Mouse (Mus musculus) naive thymus-derived CD4-positive, alpha-beta T cell, adult 2 months (primary cell): ENCODE measurements around the gene Sfmbt1.

Experiments used
- DNase-seq: peaks from one replicate; pipeline ENCODE4 v3.0.0-alpha.2; 2011; ENCODE audit warnings: low read depth

The Sfmbt1 gene

DNA sequence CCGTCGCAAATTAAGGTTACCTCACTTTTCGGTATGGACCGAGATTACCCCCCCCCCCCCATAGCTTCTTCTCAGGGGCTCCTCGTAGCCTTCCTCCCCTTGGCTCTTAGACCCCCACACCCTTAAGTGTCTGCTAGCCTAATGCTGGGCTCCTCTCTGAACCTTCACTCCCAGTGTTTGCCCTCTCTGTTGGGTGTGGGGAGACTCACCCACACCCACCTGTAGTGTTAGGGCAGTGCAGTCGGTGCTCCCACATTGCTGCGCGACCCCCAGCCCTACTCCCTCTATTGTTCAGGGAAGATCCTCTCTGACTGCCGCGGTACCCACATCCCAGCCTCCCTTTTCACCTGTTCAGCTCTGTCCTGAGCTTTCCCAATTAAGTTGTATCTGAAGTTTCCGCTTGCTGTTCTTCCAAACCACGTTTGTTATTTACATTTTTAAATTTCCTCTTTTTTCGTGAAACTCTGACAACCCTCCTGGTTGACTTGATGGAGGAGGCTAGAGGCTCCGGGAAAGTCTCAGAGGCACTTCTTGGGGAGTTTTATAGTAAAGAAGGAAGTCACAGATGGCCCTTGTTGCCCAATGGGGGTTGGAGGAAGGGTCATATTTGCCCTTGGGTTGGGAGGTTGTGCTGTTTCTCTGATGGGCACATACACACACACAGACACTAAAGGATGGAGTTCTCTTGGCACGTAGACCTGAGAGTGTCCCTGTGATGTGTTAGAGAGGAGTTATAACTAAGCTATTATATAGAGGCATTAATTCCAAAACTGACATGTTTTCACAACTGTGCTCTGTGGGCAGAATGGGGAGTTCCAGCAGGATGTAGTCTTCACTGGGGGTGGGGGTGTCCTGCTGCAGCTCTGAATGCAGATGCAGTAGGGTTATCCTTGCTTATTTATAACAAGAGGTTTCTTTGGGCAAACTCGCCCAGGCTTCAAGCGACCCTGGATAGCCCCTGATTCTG, 111.8 kb downstream of the Sfmbt1 start:
- peak; percentile 30 for DNase-seq

DNA sequence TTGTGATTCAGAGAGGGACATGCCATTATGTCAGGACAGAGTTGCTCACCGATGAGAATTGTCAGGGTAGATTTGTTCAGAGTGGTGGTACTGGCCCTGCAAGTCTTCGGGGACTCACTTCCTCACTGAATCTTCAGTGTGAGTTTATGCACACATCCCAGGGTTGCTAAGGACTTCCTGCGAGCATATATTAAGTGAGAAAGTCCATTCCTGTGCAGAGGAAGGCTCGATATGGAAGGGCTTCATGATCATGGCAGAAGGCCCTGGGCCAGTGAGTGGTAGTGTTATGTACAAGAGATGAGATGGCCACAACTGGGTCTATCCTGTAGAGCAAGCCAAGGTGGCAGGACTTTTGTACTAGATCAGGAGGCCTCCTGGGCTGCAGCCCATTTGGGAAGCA, 112.8 kb downstream of the Sfmbt1 start:
- DNase-seq, result no peak

DNA sequence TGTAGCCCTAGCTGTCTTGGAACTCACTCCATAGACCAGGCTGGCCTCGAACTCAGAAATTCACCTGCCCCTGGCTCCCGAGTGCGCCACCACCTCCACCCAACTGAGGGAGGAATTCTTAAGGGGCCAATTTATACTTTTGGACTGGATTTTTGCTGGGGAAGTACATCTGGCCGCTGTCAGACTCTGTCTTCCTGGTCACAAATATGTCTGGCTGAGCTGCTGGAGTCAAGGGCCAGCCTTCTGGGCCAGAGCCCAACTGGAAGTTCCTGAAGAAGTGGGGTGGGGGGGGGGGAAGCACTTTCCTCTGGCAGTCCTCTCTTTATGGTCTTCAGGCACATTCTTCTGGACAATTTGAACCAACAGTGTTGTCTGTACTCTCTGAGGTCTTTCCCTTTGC, 113.4 kb downstream of the Sfmbt1 start:
- no peak for DNase-seq

DNA sequence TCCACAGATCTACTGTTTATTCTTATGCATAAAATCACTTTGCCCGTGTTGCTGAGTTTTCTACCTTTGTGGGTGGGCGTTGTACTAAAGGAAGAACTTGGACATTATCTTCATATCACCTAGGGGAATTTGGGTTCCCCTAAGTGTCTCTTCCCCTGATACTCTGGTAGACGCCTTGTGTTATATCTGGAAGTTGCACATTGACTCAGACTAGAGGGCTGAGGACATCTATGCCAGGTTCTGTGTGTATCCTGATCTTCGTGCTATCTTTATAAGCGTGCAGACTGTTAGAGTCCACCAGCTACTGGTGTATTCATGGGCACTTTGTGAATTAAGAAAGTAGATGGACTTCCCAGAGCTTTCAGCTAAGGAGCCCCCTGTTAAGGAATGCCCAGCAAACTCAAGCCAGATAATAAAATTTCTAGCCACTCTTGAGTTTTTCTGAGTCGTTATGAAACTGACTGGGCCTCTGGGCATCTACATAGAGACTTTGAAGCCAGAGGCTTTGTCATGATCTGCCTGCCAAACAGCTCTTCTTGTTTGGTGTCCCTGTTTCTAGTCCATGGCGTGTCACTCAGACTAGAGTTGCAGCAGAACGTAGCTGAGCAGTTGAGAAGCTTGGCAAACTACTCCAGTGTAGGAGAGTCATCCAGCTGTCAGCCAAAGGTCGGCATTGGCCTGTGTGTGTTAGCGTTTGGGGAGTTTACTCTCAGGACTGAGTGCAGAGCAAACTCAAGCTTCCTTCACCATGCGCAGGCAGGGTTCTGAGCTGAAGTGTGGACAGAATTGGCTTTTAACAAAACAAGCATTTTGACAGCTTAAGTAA, 114.2 kb downstream of the Sfmbt1 start:
- DNase-seq, result no peak

DNA sequence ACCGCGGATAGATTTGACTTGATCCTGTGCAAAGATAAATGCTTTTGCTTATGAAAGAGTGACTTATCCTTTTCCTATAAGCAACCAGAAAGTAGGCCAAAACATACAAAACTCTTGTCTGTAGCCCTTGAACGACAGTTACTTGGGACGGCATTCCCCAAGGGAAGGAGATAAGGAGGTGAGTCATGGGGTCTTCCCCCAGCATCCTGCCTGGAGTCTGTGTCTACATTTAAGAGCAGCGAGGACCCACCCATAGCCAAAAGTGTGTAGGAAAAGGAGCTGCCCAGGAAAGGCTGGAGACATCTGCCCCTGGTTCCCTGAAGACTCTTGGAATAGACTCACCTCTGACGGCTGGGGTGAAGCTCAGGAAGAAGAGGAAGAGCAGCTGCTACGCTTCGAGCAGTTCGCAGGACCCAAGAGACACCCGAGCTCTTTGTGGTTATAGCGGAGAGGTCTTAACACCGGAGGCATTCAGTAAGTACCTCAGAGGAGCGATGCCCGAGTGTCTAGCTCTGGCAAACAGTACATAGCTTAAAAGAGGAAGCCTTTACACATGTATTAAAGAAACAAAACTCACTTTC, 122.9 kb downstream of the Sfmbt1 start:
- no peak for DNase-seq

DNA sequence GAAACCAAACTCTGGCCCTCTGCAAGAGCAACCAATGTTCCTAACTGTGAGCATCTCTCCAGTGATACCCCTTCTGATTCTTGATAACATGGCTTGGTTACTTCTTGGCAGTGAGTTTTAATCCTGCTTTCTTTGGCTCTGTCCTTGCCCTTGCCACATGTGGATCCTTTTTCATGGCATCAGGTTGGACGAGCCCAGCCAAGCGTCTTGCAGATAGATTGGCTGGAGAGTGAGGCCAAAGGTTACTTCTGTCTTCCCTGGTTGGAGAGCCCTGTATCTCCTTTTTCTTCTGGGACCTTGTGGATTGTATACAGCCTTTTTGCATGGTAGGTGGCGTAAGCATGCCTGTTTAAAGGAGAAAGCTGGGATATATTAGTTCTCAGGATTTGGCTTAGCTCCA, 129.1 kb downstream of the Sfmbt1 start:
- DNase-seq, result no peak

DNA sequence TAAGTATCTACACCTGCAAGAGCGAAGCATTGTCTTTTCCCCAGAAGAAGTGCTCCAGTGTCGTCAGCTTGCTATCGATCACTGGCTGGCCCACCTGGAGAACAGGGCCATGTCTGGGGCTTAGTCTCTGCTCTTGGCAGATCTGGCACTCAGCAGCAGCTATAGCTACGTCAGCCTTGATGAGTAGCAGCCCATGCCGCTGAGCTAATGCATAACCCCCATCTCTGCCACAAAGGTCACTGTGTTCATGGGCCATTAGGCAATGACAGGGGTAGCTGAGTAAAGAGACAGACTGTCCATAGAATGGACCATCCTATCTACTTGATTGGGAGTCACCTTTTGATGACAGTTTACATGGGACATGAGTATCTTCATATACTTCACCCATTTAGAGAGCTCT, 135.9 kb downstream of the Sfmbt1 start:
- DNase-seq, result no peak

DNA sequence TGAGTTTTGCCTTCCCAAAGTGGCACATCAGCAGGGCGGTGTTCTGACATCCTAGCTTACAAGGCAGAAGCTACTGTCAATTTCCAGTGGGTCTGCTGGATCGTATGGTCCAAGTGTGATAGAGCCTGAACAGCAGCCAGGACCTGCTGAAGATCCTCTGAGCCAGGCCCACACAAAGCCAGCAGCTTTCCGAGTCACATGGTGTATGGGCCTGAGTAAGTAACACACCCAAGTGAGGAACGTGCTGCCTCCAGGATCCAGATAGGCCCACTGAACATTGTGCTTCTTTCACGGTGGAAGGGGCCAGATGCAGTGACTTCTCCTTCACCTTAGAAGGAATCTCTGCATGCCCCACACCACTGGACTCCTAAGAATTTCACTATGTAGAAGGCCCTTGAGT, 137.7 kb downstream of the Sfmbt1 start:
- DNase-seq, result no peak

DNA sequence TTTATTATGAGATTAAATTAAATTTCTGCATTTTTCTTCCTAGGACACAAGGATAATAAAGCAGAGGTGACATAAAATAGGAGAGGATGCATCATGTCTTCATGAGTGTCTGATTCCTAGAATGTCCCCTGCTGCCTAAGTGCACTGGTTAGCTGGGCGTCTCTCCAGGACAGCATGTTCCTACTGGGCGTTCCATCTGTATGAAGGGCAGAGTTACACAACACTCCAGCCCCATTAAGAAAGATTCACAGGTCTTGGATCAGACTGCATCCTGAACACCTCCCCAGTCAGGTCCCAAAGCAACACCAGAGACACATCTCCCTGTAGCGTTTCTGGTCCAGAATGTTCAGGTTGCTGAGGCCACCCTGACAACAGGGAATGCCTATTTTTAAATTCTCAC, 140.7 kb downstream of the Sfmbt1 start:
- DNase-seq, result no peak

DNA sequence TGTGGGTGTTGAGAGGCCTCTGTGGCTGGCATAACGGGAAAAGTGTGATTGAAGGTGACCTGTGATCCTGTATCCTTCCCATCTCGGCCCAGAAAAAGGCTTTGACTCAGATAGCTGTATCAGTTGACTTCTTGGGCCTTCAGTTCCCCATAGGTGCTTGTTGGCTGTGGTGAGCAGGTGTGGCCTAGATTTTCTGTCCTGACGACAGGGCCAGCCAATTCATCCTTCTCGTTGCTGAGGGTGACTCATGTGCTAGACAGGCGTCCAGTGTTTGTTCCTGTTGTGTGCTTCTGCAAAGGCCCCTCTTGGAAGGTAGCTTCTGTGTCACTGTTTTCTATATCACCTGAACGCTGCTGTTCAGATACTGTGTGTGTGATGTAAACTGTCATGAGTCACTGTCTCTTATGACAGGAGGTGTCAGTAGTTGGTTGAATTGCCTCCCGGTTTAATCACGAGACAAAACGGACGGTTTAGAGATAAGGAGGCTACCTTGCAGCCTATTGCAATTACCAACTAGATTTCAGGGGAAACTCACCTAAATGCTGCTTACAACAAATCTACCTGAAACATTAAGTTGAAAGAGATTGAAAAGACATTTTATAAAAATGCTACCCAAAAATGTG, 142.3 kb downstream of the Sfmbt1 start:
- no peak for DNase-seq

DNA sequence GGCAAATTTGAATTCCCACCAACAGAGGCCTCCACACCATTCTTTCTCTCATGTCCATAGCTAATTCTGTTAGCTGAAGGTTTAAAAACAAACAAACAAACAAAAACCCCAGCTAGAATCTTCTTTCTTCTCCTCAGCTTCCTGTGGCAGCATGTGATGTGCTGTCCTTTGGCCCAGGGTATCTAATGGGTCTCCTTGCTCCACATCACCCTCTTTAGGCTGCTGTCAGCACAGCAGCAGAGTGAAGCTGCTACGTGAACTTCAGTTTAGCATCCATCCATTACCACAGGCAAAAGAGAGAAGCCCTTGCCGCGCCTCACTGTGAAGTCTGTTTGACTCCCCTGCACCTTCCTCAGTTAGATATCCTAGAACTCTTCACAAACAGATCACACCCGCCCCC, 143.3 kb downstream of the Sfmbt1 start:
- no peak for DNase-seq

DNA sequence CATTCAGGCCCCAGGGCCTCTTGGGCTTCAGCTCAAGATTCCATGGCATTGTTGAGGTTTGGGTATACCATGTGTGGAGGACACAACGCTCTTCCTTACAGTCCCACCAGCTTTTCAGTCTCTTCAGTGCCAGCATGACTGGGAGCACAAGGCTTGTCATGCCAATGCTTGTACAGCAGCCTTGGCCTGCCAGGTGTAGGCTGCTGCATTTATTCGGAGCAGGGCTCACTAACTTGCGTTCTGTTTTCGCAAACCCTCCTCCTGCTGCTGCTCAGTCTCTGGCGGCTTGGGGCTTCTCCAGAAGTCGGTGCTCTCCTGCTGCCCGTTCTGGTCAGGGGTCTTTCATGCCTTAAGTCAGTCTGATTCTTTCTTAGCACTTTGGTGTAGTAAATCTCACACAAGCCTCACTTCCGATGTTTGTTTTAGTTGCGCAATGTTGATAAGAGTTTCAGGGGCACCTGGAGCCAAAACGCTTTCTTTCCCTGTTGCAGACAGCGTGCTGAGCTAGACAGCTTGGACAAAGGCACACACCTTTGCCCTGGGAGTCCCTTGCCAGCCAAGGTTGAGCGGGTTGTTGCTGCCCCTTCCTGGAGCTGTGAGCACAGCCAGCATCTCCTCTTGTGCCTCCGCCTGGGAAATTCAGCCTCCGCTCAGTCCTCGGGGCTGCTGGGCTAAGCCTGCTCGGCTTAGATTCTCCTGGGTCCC, 146.9 kb downstream of the Sfmbt1 start:
- no peak for DNase-seq

DNA sequence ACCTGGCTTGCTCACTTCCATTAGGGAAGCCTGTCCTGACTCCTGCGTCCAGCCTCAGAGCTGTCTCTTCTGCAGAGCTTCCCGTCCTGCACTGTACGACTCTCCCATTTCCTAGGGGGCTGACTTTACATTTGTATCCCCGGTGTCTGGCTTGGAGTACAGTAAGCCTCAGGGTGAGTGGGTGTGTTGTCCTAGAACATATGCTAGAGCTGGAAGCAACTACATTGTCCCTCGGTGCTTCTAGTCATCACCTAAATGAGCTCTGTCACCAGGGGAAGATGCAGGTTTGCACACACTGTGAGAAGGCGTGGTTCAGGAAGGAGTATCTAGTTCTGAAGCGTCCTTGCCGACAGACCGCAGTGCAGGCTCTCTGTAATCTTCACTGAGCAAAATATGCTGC, 147.7 kb downstream of the Sfmbt1 start:
- DNase-seq, result no peak

DNA sequence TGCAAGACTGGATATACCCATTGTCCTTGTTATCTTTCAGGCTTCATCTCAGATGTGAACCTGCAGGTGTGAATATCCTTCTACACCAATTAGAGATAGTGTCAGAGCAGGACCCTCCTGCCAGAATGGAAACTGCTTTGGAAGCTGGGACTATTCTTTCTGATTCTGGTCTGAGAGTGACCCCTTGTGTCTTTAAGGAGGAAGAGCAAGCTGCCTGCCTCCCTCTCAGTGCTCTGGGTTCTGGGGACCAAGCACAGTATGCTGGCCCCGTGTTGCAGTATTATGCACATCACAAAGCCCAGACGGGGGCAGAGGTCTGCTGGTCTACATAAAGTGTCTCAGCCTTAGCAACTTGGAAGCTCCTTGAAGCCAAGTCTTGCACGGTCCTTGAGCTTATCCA, 150.7 kb downstream of the Sfmbt1 start:
- DNase-seq, result no peak

DNA sequence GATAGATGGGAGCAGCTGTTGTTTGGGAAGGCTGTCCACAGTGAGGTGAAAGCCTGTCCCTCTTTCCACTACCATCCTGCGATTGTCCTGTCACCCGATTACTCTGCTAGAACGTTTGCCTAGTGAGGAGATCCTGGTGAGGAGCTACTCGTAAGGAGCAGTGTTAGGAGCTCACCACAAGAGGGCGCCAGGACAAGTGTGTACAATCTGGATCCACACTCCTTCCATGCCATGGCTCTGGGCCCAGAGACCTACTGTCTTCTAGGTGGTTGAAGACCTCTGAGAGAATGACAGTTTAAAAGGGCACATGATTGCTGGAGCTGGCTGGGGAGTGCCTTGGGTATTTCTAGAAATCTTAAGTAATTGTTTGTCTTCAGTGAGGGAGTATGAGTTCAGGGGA, 152.4 kb downstream of the Sfmbt1 start:
- peak; percentile 64 for DNase-seq

DNA sequence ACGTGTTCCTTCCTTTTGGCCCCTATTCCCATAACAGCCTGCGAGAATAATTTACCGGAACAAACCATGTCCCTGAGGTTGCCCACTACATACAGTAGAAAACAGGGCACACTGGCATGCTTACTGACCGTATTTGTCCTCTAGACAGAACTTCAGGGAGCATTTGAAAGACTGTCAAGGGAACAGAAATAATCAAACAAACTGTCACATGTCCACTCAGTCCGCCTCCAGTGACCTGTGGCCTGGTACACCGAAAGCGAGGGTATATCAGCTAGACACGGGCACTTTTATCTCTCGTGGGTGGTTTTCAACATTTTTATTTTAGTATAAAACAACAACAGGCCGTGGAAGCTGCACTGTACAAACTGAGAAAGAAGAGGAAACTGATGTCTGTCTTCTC, 154.2 kb downstream of the Sfmbt1 start:
- no peak for DNase-seq

DNA sequence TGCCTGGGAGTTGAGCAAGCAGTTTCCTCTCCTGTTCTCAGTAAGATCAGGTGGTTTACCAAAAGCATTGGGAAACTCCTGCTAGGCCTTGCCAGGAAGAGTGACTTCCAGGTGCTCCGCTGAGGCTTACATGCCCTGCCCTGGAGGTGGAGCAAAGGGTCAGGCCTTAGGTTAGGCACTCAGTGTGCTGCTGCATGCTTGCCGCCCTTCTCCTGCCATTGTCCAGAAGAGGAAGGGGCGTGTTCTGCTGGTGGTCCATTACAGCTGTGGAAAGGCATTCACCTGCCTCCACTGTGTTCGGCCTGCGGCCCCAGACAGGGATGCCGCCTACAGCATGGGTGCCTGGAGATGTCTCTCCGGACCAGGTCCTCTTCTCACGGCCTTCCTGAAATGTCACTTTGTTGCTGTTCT, 154.7 kb downstream of the Sfmbt1 start:
- DNase-seq, result no peak

DNA sequence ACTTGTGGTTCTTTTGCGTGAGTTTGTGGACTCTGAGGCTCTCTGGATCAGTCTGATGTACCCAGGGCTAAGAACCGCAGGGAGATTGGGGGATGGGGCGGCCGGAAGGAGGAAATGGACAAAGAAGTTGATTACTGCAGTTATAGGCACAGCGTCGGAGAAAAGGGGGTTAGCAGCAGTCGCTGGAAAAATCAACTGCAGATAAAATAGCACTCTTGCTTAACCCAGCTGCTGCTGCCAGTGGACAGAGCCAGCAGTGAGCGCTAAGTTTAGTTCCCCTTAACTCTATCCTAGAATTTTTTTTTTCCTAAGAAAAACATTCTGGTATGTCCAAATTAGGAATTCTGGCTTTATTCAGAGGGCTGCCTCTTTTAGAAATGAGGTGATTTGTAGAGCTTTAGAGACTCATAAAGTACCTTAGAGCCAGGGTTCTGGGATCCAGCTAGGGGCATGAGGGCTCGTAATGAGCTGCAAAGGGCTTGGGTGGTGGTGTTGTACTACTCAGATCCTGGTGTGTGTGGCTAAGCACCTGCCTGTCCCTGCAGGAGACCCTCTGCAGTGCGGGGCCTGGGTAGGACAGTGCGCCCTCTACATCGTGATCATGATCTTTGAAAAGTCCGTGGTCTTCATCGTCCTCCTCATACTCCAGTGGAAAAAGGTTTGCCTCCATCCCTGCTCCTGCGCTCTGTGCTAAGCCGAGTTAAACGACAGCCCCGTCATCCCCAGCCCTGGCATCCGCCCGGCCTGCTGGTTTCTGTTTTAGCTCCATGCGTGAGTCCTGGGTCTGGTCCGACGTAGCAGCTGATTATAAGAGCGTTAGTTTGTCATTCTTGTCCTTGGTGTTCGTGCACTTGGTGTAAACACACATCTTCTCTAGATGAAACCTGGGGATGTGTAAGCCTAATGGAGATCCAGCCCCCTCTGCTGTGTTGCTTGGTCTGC, 155.8 kb downstream of the Sfmbt1 start:
- no peak for DNase-seq
